Mouse (Mus musculus): ENCODE data around the gene Kcne3.

The Kcne3 gene

GRCm38 (mm10) chr7:100181176-100181575 is 4.9 kb downstream of the Kcne3 start:
- DNase-seq (ENCODE audit: extremely low read depth, insufficient read length, low spot score) = no peak

- DNase-seq (ENCODE audit: extremely low read depth, insufficient read length, low spot score) = no peak
Observed at GRCm38 (mm10) chr7:100181614-100182013, 5.3 kb downstream of the Kcne3 start.

GRCm38 (mm10) chr7:100182388-100182787 is 6.1 kb downstream of the Kcne3 start:
- no peak for DNase-seq (ENCODE audit: extremely low read depth, insufficient read length, low spot score)

- DNase-seq (ENCODE audit: extremely low read depth, insufficient read length, low spot score) = no peak
Observed at GRCm38 (mm10) chr7:100187601-100188000, 11.3 kb downstream of the Kcne3 start.

GRCm38 (mm10) chr7:100190167-100190566 is 13.9 kb downstream of the Kcne3 start:
- no peak for DNase-seq (ENCODE audit: extremely low read depth, insufficient read length, low spot score)

- DNase-seq (ENCODE audit: extremely low read depth, insufficient read length, low spot score) = no peak
Observed at GRCm38 (mm10) chr7:100190778-100191177, 14.5 kb downstream of the Kcne3 start.

GRCm38 (mm10) chr7:100201191-100201590 is 24.9 kb downstream of the Kcne3 start:
- DNase-seq (ENCODE audit: extremely low read depth, insufficient read length, low spot score) = no peak

- no peak for DNase-seq (ENCODE audit: extremely low read depth, insufficient read length, low spot score)
Observed at GRCm38 (mm10) chr7:100203616-100204015, 27.3 kb downstream of the Kcne3 start.

GRCm38 (mm10) chr7:100204871-100205270 is 28.6 kb downstream of the Kcne3 start:
- DNase-seq (ENCODE audit: extremely low read depth, insufficient read length, low spot score) = no peak

- no peak for DNase-seq (ENCODE audit: extremely low read depth, insufficient read length, low spot score)
Observed at GRCm38 (mm10) chr7:100206144-100206543, 29.8 kb downstream of the Kcne3 start.

GRCm38 (mm10) chr7:100207886-100208285 is 31.6 kb downstream of the Kcne3 start:
- no peak for DNase-seq (ENCODE audit: extremely low read depth, insufficient read length, low spot score)

GRCm38 (mm10) chr7:100214310-100214709 is 38.0 kb downstream of the Kcne3 start:
- DNase-seq (ENCODE audit: extremely low read depth, insufficient read length, low spot score) = no peak

- DNase-seq (ENCODE audit: extremely low read depth, insufficient read length, low spot score) = no peak
Observed at GRCm38 (mm10) chr7:100215116-100215732, 38.9 kb downstream of the Kcne3 start.

- no peak for DNase-seq (ENCODE audit: extremely low read depth, insufficient read length, low spot score)
Observed at GRCm38 (mm10) chr7:100215976-100216375, 39.7 kb downstream of the Kcne3 start.

- DNase-seq (ENCODE audit: extremely low read depth, insufficient read length, low spot score) = no peak
Observed at GRCm38 (mm10) chr7:100216601-100217565, 40.6 kb downstream of the Kcne3 start.

- peak; percentile 89 for DNase-seq (ENCODE audit: extremely low read depth, insufficient read length, low spot score)
Observed at GRCm38 (mm10) chr7:100227158-100227875, 51.0 kb downstream of the Kcne3 start, which contains the start of gene Pgm2l1. Gene Pgm2l1, plus strand, starts transcription at chr7:100227394.

GRCm38 (mm10) chr7:100227896-100228525 is 51.7 kb downstream of the Kcne3 start:
- DNase-seq (ENCODE audit: extremely low read depth, insufficient read length, low spot score) = no peak

GRCm38 (mm10) chr7:100228957-100229356 is 52.7 kb downstream of the Kcne3 start:
- no peak for DNase-seq (ENCODE audit: extremely low read depth, insufficient read length, low spot score)

GRCm38 (mm10) chr7:100230646-100231045 is 54.3 kb downstream of the Kcne3 start:
- no peak for DNase-seq (ENCODE audit: extremely low read depth, insufficient read length, low spot score)

- no peak for DNase-seq (ENCODE audit: extremely low read depth, insufficient read length, low spot score)
Observed at GRCm38 (mm10) chr7:100231661-100232060, 55.4 kb downstream of the Kcne3 start.

GRCm38 (mm10) chr7:100233681-100234080 is 57.4 kb downstream of the Kcne3 start:
- no peak for DNase-seq (ENCODE audit: extremely low read depth, insufficient read length, low spot score)
